Mouse (Mus musculus): Measurements from ENCODE around the gene Hdac7. TPM values are rescaled to one million over a fixed set of nuclear protein-coding genes. Genes with fewer than 3 reads are reported as not detected.

The Hdac7 gene
- polyA plus RNA-seq, 1 experiment: 14.4 TPM

GRCm38 (mm10) chr15:97751676-97752075 lies 92.6 kb downstream of the Hdac7 start:
- H3K27me3 ChIP-seq (ENCODE audit: control insufficient read depth, insufficient read depth, low read length, poor library complexity, severe bottlenecking): no peaks in the 10 kb centered on the region
- TF ChIP-seq POLR2A (IDR thresholded peaks at IDR 0.05; ENCODE audit: insufficient read depth, low read length): no peak
- TF ChIP-seq EP300 (IDR thresholded peaks at IDR 0.05; ENCODE audit: insufficient read depth, low read depth, low read length): no peak
- TF ChIP-seq CTCF (IDR thresholded peaks at IDR 0.05; ENCODE audit: low read depth, low read length): peak; percentile 76
- H3K36me3 ChIP-seq (ENCODE audit: control insufficient read depth, insufficient read depth, low read length, poor library complexity, severe bottlenecking): no peaks in the 10 kb centered on the region; the same call in 1 of the 2 replicates
- no peak overlapping the region for H3K4me3 ChIP-seq (ENCODE audit: low read depth, low read length)
- H3K4me1 ChIP-seq (ENCODE audit: control insufficient read depth, insufficient read depth, low read length): peaks cover 16% of the 10 kb centered on the region
- no peak overlapping the region for H3K9ac ChIP-seq (ENCODE audit: low read depth, poor library complexity, severe bottlenecking)
- no peak overlapping the region for H3K27ac ChIP-seq (ENCODE audit: insufficient read depth, low read length)
- no peaks in the 10 kb centered on the region for H3K9me3 ChIP-seq (replicated peaks; ENCODE audit: control insufficient read depth, insufficient read depth, low read length, poor library complexity, severe bottlenecking)

- Histone ChIP-seq H3K9me3 (replicated peaks; ENCODE audit: control insufficient read depth, insufficient read depth, low read length, poor library complexity, severe bottlenecking) (no peaks in the 10 kb centered on the region), H3K27ac (ENCODE audit: insufficient read depth, low read length) (no peak overlapping the region), H3K4me1 (ENCODE audit: control insufficient read depth, insufficient read depth, low read length) (peaks cover 9% of the 10 kb centered on the region), H3K27me3 (ENCODE audit: control insufficient read depth, insufficient read depth, low read length, poor library complexity, severe bottlenecking) (no peaks in the 10 kb centered on the region), H3K36me3 (ENCODE audit: control insufficient read depth, insufficient read depth, low read length, poor library complexity, severe bottlenecking) (no peaks in the 10 kb centered on the region; the same call in 1 of the 2 replicates), H3K4me3 (ENCODE audit: low read depth, low read length) (no peak overlapping the region), H3K9ac (ENCODE audit: low read depth, poor library complexity, severe bottlenecking) (no peak overlapping the region)
- TF ChIP-seq POLR2A (IDR thresholded peaks at IDR 0.05; ENCODE audit: insufficient read depth, low read length) (no peak), EP300 (IDR thresholded peaks at IDR 0.05; ENCODE audit: insufficient read depth, low read depth, low read length) (no peak), CTCF (IDR thresholded peaks at IDR 0.05; ENCODE audit: low read depth, low read length) (no peak)
These were observed 93.6 kb downstream of the Hdac7 start for GRCm38 (mm10) chr15:97750697-97751096.

GRCm38 (mm10) chr15:97749841-97750240 lies 94.5 kb downstream of the Hdac7 start:
- Histone ChIP-seq H3K27me3 (ENCODE audit: control insufficient read depth, insufficient read depth, low read length, poor library complexity, severe bottlenecking) (no peaks in the 10 kb centered on the region), H3K36me3 (ENCODE audit: control insufficient read depth, insufficient read depth, low read length, poor library complexity, severe bottlenecking) (no peaks in the 10 kb centered on the region; the same call in 1 of the 2 replicates), H3K4me1 (ENCODE audit: control insufficient read depth, insufficient read depth, low read length) (peaks cover 8% of the 10 kb centered on the region), H3K27ac (ENCODE audit: insufficient read depth, low read length) (no peak overlapping the region), H3K4me3 (ENCODE audit: low read depth, low read length) (no peak overlapping the region), H3K9ac (ENCODE audit: low read depth, poor library complexity, severe bottlenecking) (no peak overlapping the region), H3K9me3 (replicated peaks; ENCODE audit: control insufficient read depth, insufficient read depth, low read length, poor library complexity, severe bottlenecking) (no peaks in the 10 kb centered on the region)
- TF ChIP-seq CTCF (IDR thresholded peaks at IDR 0.05; ENCODE audit: low read depth, low read length): no peak
- TF ChIP-seq POLR2A (IDR thresholded peaks at IDR 0.05; ENCODE audit: insufficient read depth, low read length): no peak
- no peak for TF ChIP-seq EP300 (IDR thresholded peaks at IDR 0.05; ENCODE audit: insufficient read depth, low read depth, low read length)

GRCm38 (mm10) chr15:97749397-97749796 lies 94.9 kb downstream of the Hdac7 start:
- Histone ChIP-seq H3K36me3 (ENCODE audit: control insufficient read depth, insufficient read depth, low read length, poor library complexity, severe bottlenecking) (no peaks in the 10 kb centered on the region; the same call in 1 of the 2 replicates), H3K9me3 (replicated peaks; ENCODE audit: control insufficient read depth, insufficient read depth, low read length, poor library complexity, severe bottlenecking) (no peaks in the 10 kb centered on the region), H3K27me3 (ENCODE audit: control insufficient read depth, insufficient read depth, low read length, poor library complexity, severe bottlenecking) (no peaks in the 10 kb centered on the region), H3K27ac (ENCODE audit: insufficient read depth, low read length) (no peak overlapping the region), H3K9ac (ENCODE audit: low read depth, poor library complexity, severe bottlenecking) (no peak overlapping the region), H3K4me1 (ENCODE audit: control insufficient read depth, insufficient read depth, low read length) (peaks cover 8% of the 10 kb centered on the region), H3K4me3 (ENCODE audit: low read depth, low read length) (no peak overlapping the region)
- TF ChIP-seq EP300 (IDR thresholded peaks at IDR 0.05; ENCODE audit: insufficient read depth, low read depth, low read length) (no peak), CTCF (IDR thresholded peaks at IDR 0.05; ENCODE audit: low read depth, low read length) (no peak), POLR2A (IDR thresholded peaks at IDR 0.05; ENCODE audit: insufficient read depth, low read length) (no peak)

GRCm38 (mm10) chr15:97748964-97749363 lies 95.3 kb downstream of the Hdac7 start:
- Histone ChIP-seq H3K4me3 (ENCODE audit: low read depth, low read length) (no peak overlapping the region), H3K27ac (ENCODE audit: insufficient read depth, low read length) (no peak overlapping the region), H3K4me1 (ENCODE audit: control insufficient read depth, insufficient read depth, low read length) (peaks cover 4% of the 10 kb centered on the region), H3K36me3 (ENCODE audit: control insufficient read depth, insufficient read depth, low read length, poor library complexity, severe bottlenecking) (no peaks in the 10 kb centered on the region; the same call in 1 of the 2 replicates), H3K9ac (ENCODE audit: low read depth, poor library complexity, severe bottlenecking) (no peak overlapping the region), H3K9me3 (replicated peaks; ENCODE audit: control insufficient read depth, insufficient read depth, low read length, poor library complexity, severe bottlenecking) (no peaks in the 10 kb centered on the region), H3K27me3 (ENCODE audit: control insufficient read depth, insufficient read depth, low read length, poor library complexity, severe bottlenecking) (no peaks in the 10 kb centered on the region)
- TF ChIP-seq EP300 (IDR thresholded peaks at IDR 0.05; ENCODE audit: insufficient read depth, low read depth, low read length) (no peak), CTCF (IDR thresholded peaks at IDR 0.05; ENCODE audit: low read depth, low read length) (no peak), POLR2A (IDR thresholded peaks at IDR 0.05; ENCODE audit: insufficient read depth, low read length) (no peak)

GRCm38 (mm10) chr15:97748309-97748708 lies 96.0 kb downstream of the Hdac7 start:
- Histone ChIP-seq H3K27ac (ENCODE audit: insufficient read depth, low read length) (no peak overlapping the region), H3K9me3 (replicated peaks; ENCODE audit: control insufficient read depth, insufficient read depth, low read length, poor library complexity, severe bottlenecking) (no peaks in the 10 kb centered on the region), H3K4me1 (ENCODE audit: control insufficient read depth, insufficient read depth, low read length) (no peaks in the 10 kb centered on the region), H3K27me3 (ENCODE audit: control insufficient read depth, insufficient read depth, low read length, poor library complexity, severe bottlenecking) (no peaks in the 10 kb centered on the region), H3K9ac (ENCODE audit: low read depth, poor library complexity, severe bottlenecking) (no peak overlapping the region), H3K4me3 (ENCODE audit: low read depth, low read length) (no peak overlapping the region), H3K36me3 (ENCODE audit: control insufficient read depth, insufficient read depth, low read length, poor library complexity, severe bottlenecking) (no peaks in the 10 kb centered on the region; the same call in 1 of the 2 replicates)
- TF ChIP-seq POLR2A (IDR thresholded peaks at IDR 0.05; ENCODE audit: insufficient read depth, low read length): no peak
- no peak for TF ChIP-seq CTCF (IDR thresholded peaks at IDR 0.05; ENCODE audit: low read depth, low read length)
- TF ChIP-seq EP300 (IDR thresholded peaks at IDR 0.05; ENCODE audit: insufficient read depth, low read depth, low read length): no peak
